Mouse (Mus musculus) thymus, postnatal 10 days (tissue): ENCODE measurements around the gene Lamc1.

ENCODE experiments used
- DNase-seq, 2 experiments: peaks; one replicate each; pipeline ENCODE4 v3.0.0; 2021; ENCODE audit warnings: low spot score in 2 of 2

Gene Lamc1

DNA sequence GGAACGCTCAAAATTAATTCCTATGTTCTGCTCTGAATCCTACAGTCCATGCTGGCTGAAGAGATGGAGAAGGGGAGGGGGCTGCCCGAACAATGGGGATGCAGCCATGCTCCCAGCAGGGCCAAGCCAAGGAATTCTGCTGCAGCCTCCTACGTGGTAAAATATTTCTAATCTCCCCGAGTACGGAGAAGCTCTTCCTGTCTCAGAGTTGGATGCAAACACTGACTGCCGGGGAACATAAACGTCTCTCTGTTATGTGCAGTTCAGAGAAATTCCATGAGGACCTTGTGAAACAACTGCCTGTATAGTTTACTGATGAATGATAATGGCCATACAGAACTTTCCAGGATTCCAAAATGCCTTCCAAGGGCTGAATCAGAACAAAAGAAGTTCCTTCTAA is 67.5 kb downstream of the Lamc1 start:
- DNase-seq = no peak

- DNase-seq = no peak
Measured at GRCm38 (mm10) chr1:153259752-153260300, 72.8 kb downstream of the Lamc1 start.

- DNase-seq = no peak
Measured at GRCm38 (mm10) chr1:153252540-153253210, 79.9 kb downstream of the Lamc1 start.

- no peak for DNase-seq
Measured at GRCm38 (mm10) chr1:153251590-153252206, 80.9 kb downstream of the Lamc1 start.

DNA sequence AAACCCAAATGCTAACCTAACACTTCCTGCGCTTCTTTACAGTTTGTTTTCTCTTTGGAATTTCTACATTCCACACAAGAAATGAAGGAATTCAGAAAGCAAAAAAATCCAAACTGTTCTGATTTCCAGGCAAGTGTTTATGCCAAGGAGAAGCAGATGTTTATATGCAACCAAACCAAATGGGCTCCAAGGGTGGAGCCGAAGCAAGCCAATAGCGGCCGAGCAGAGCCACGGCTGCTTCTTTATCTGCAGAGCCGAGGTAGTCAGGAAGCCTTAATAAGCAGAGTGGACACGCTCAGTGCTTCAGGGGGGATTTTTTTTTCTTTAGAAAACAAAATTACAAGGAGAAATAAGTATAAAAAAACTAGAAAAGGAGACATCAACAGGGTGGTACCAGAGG is 91.2 kb downstream of the Lamc1 start:
- DNase-seq = no peak

DNA sequence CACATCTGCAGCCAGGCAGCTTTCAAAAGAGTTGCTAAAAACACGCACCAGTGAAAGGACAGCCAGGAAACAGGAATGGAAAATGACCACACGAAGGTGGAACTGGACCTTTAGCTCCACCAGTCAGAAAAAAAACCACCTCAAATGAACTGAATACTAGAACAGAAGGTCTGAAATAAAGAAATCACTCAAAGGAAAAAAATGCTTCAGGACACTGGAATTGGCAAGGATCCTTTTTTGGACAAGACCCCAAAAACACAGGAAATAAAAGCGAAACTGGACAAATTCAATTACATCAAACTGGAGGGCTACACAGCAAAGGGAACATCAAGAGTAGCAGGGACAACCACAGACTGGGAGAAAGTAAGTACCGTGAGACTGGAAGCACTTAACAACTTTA is 97.0 kb downstream of the Lamc1 start:
- no peak for DNase-seq

GRCm38 (mm10) chr1:153231681-153232080 is 100.9 kb downstream of the Lamc1 start:
- DNase-seq = no peak

DNA sequence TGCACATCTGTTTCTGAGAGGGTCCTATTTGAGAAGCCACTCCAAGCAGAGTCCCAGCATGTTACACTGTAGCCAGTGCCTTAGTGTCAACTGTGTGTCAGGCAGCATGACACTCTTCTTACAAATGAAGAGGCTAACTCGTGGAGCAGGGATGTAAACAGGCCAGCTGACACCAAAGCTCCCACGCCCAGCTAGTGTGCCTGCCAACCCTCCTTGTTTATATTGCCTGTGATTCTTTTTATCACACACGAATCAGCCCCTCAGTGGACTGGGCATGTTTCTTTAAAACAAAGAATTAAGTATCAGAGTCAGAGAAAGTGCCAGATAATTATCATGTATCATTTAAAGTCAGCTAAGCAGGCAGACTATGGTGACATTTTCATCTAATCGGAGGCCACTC is 104.7 kb downstream of the Lamc1 start:
- DNase-seq = no peak

GRCm38 (mm10) chr1:153227096-153227495 is 105.5 kb downstream of the Lamc1 start:
- DNase-seq = no peak

GRCm38 (mm10) chr1:153225786-153226725 is 106.5 kb downstream of the Lamc1 start:
- no peak for DNase-seq

GRCm38 (mm10) chr1:153224331-153224730 is 108.3 kb downstream of the Lamc1 start:
- DNase-seq = no peak

- no peak for DNase-seq
Measured at GRCm38 (mm10) chr1:153219376-153219775, 113.2 kb downstream of the Lamc1 start.

DNA sequence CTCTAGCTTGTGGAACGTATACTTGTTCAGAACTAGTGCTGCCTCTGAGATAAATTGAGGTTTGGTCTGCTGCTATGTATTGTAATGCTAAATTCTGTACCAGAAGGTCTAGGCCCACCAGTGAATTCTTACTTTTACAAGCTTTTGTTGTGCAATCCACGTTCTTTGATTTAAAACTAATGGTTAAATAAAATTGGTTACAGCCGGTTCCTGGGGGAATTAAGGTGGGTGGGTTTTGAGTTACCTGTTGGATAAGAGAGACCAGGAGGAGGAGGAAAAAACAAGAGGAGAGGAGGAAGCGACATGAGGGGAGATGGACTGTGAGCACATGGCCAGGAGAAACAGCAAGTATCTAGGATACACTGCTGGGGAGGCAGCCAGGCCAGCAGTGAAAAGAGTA is 116.1 kb downstream of the Lamc1 start:
- no peak for DNase-seq

- DNase-seq = peak; percentile 37 to 56
Measured at GRCm38 (mm10) chr1:153215676-153216075, 116.9 kb downstream of the Lamc1 start.

DNA sequence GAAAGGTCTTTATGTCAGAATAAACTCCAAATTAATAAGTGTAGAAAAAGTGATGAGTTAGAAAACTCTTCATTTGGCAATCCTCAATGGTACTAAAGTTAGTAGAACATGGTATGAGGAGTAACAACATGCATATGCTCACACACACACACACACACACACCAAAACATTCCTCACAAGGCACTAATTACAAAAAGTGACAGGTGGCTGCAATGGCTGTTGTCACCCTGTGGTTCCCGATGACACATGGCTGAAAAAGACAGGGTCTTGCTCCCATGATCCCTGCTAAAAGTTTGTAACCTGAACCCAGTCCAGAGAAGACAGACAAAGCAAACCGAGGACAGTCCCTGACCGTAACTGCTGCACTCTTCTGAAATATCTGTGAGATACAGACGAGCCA is 121.6 kb downstream of the Lamc1 start:
- no peak for DNase-seq

GRCm38 (mm10) chr1:153210198-153210597 is 122.4 kb downstream of the Lamc1 start:
- DNase-seq = no peak

GRCm38 (mm10) chr1:153202195-153202594 is 130.4 kb downstream of the Lamc1 start:
- no peak for DNase-seq

DNA sequence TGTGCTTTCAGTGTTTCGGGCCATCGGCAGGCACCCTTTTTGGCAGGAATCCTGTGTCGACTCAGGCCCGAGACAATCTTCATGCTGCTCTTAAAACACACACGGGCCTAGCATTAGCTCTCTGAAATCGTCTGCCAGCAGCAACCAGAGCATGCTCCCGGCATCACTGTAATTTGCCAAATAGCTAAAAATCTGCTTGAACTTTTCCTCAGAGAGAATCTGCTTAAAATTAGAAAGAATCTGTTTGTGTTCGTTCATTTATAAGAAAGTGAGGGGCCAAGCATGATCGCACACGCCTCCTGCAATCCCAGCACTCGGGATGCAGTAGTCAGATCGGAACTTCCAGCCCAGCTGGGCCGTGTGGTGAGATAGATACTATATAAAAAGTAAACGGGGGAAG is 131.1 kb downstream of the Lamc1 start:
- DNase-seq = no peak

GRCm38 (mm10) chr1:153197316-153197850 is 135.2 kb downstream of the Lamc1 start:
- no peak for DNase-seq

GRCm38 (mm10) chr1:153192945-153193344 is 139.6 kb downstream of the Lamc1 start:
- DNase-seq = no peak

DNA sequence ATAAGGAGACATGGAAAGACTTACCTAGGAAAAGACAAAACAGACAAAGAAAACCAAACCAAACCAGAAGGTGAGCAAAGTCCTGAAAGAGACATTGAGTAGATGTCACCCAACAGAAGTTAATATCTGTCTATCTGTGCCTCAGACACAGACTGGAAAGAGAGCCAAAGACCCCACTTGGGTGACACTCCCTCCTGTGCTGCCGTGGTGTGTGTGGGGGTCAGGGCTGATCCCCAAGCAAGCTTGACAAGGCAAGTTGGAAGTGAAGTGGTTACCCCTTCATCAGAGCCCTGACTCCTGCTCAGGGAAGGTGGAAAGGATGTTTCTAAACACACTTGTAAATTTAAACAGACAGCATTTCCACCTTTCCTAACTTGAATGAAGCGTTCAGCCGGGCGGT is 140.2 kb downstream of the Lamc1 start:
- no peak for DNase-seq

- DNase-seq = no peak
Measured at GRCm38 (mm10) chr1:153191943-153192329, 140.7 kb downstream of the Lamc1 start.
